Mouse (Mus musculus) T-helper 17 cell (primary cell): ENCODE results near the gene 1700022I11Rik.

Experiments used
- in situ Hi-C, 2 experiments: fragments of 300-600 bp; cut with MboI, MseI; formaldehyde crosslinking; loops; 1 replicate in 1 of 2; 2 replicates in 1 of 2; pipeline ENCODE4 v1.15.1; 2025; ENCODE audit warnings: high pct_unique_total_duplicates in 2 of 2

The 1700022I11Rik gene

DNA sequence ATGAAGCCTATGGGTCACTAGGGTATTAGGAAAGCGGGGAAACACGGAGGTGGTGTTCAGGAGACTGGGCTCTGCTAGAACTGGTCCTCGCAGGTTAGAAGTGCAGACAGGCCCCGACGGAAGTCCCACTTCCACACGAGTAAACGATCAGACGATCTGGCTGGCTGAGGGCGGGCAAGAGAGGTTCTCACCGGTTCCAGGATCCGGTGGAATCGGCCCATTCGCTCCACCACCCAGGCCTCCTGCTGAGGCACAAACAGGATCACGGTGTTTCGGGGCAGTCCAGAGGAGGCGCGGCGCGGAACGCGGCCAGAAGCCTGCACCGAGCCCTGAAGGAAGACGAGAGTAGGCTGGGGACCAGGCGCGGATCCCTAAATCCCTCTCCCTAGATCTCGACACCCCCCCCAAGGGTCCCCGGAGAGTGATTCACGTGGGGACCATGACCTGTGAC lies 61.4 kb downstream of the 1700022I11Rik start:
- in situ Hi-C loops: loop anchor here in 1 of 2 experiments (10.0 kb wide), 2 partner anchors 454 to 1296 kb away; partner anchors contain the start of genes Arid3c and Sit1

DNA sequence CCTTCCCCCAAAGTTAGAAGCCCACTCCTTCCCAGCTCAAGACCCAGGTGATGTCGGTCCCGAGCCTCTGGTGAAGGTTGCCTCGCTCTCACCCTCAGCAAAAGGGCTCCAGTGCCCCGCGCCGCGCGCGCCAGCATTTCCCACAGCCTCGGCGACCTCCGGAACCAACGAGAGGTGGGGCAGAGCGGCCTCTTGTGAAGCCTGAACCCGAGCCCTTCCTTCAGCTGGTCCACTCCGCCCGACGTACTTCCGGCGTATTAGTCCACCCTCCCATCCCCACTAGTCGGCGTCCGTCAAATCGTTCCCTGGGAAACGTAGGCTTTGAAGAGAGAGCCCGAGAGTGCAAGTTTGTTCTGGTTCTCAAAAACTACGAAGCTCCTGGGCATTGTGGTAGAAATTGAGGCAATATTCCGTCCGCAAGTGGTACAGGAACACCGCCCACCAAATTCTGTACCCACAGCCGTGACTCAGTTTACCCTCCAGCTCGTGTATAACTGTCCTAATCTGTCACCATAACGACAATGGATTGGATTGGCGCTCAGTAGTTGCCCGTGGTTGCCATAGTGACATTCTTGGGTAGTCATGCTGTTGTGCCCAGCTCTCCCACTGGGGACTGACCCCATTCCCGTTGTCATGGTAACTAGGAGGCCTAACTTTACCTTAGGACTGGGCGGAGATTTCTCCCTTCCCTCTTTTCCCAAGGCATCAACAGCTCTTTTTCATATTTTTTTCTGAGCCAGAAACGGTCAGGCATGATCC lies 62.0 kb downstream of the 1700022I11Rik start, which contains the start of gene Stoml2:
Gene Stoml2 (minus strand): TSS at position 474 of the 759 bp plus-strand sequence.
- in situ Hi-C loops: loop anchor here in 1 of 2 experiments (10.0 kb wide), 2 partner anchors 453 to 1297 kb away; partner anchors contain the start of genes Arid3c and Sit1

DNA sequence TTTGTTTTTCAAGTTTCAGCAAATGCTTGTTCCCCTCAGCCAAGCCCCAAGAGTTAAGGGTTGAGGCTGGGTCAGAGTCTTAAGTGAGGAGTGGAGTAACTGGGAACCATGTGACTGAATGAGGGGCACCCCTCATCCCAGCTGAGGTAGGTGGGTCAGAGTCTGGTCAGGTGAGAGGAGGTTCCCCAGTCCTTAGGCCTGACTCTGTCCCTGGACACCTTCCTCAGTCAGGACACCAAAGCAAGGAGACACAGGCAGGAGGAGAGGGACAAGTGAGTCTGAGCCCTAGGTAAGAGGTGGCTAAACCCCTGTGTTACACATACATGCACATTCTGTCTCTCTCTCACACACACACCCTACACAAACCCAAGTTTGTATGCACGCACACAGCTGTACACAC lies 63.1 kb downstream of the 1700022I11Rik start:
- in situ Hi-C loops: loop anchor here in 1 of 2 experiments (10.0 kb wide), 2 partner anchors 452 to 1298 kb away; partner anchors contain the start of genes Arid3c and Sit1
